Mouse (Mus musculus): ENCODE results near the gene Ppp1r14a. TPM values are rescaled to one million over a fixed set of nuclear protein-coding genes. Genes with fewer than 3 reads are reported as not detected.

The Ppp1r14a gene
- polyA plus RNA-seq (2011; ENCODE audit: insufficient read depth, insufficient read length, low replicate concordance, missing spikeins): 1.9 and 3.2 TPM in 2 replicates

DNA sequence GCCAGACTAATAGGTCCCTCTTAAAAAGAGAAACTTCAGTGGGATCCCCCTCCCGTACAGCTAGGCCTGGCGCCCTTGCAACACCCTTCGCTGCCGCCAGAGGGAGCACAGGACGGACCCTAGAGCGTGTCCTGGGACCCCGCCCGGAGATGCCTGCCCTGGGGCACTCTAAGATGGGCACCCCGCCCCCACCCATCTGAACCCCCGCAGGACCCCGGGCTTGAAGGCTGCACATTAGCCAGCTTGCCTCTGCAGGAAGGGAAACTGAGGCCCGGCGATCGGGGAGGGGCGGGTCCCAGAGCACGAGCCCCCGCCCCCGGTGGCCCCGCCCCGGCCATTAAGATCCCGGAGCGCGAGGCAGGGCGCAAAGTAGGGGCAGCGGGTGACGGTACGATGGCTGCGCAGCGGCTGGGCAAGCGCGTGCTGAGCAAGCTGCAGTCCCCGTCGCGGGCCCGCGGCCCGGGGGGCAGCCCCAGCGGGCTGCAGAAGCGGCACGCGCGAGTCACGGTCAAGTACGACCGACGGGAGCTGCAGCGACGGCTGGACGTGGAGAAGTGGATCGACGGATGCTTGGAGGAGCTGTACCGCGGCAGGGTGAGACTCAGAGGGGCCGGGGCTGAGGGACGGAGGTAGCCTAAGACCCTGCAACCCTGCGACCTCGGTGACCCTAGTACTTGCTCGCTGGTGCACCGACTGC, at the start of gene Ppp1r14a:
Gene Ppp1r14a, plus strand, starts transcription at position 367 of the 697 bp plus-strand sequence.
- Histone ChIP-seq H3K4me3 (replicated peaks; ENCODE audit: control insufficient read depth, low read depth, low read length) (peak within 1 kb of the TSS; percentile 29), H3K4me1 (ENCODE audit: control insufficient read depth, insufficient read depth, low read length) (no peaks in the 10 kb centered on the region), H3K27ac (ENCODE audit: control insufficient read depth, insufficient read depth, low read depth, low read length, poor library complexity) (no peak within 1 kb of the TSS; the same call in 1 of the 2 replicates)
- TF ChIP-seq POLR2A (IDR thresholded peaks at IDR 0.05; ENCODE audit: borderline replicate concordance, control insufficient read depth, low read depth, low read length) (0 out of 2 replicates have a peak, but pooled peaks have one; percentile 3), CTCF (IDR thresholded peaks at IDR 0.05; ENCODE audit: control insufficient read depth, insufficient read depth, low read length) (peak; percentile 75)
- WGBS: 4% methylated on average over 59 of the region's 59 CpGs

DNA sequence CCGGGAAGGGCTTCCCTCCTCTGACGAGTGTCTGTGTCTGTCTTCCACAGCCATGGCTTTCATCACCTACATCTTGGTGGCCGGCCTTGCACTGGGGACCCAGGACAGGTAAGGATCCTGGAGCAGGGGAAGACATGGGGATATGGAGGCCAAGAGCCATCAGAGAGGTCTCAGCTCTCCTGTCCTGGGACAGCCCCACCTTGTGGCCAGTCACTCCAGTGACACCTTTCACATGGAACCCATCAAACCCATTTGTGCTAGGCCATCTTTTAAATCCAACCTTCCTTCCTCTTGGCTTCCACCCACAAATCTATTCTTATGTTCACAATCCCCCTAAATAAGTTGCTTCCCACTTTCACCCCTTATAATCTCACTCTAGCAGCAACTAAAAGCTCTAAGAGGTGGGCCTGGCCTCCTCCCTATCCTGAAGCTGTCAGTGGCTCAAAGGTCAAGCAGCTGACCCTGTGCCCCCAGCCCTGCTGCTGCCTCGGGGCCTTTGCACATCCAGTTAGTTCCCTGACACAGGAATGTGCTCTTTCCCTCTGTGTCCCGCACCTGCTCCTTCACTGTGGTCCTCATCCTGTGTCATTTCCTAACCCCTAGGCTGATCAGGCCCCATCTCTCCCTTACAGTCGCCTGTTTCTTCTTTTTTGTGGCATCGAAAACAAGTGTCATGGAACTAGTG, 44.2 kb upstream of the Ppp1r14a start:
- no peak overlapping the region for H3K27ac ChIP-seq (ENCODE audit: control insufficient read depth, insufficient read depth, low read depth, low read length, poor library complexity)
- no peak overlapping the region for H3K4me3 ChIP-seq (replicated peaks; ENCODE audit: control insufficient read depth, low read depth, low read length)
- WGBS: 83% methylated on average over 7 of the region's 7 CpGs
- H3K4me1 ChIP-seq (ENCODE audit: control insufficient read depth, insufficient read depth, low read length): no peaks in the 10 kb centered on the region
- no peak for TF ChIP-seq POLR2A (IDR thresholded peaks at IDR 0.05; ENCODE audit: borderline replicate concordance, control insufficient read depth, low read depth, low read length)
- TF ChIP-seq CTCF (IDR thresholded peaks at IDR 0.05; ENCODE audit: control insufficient read depth, insufficient read depth, low read length): peak; percentile 80

DNA sequence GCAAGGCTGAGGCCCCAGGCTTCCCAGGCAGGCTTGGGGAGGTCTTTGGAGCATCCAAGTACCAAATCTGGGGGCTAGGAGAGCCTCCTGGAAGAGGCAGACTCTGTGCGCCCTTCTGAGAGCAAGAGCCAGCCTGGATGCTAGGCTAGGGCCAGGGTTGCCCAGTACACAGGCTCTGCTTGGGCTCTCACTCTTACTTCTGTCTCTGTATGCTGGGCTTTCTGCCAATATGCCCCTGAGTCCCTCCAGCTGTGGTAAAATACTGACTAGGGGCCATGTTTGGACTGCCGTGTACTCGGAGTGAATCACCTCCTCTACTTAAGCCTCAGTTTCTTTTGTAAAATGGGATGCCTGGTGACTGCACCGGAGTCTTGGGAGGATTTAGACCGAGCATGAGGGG, 43.1 kb upstream of the Ppp1r14a start:
- 83% methylated on average over 5 of the region's 5 CpGs for WGBS
- no peak overlapping the region for H3K27ac ChIP-seq (ENCODE audit: control insufficient read depth, insufficient read depth, low read depth, low read length, poor library complexity)
- H3K4me3 ChIP-seq (replicated peaks; ENCODE audit: control insufficient read depth, low read depth, low read length): no peak overlapping the region
- H3K4me1 ChIP-seq (ENCODE audit: control insufficient read depth, insufficient read depth, low read length): no peaks in the 10 kb centered on the region
- TF ChIP-seq CTCF (IDR thresholded peaks at IDR 0.05; ENCODE audit: control insufficient read depth, insufficient read depth, low read length): no peak
- TF ChIP-seq POLR2A (IDR thresholded peaks at IDR 0.05; ENCODE audit: borderline replicate concordance, control insufficient read depth, low read depth, low read length): no peak

DNA sequence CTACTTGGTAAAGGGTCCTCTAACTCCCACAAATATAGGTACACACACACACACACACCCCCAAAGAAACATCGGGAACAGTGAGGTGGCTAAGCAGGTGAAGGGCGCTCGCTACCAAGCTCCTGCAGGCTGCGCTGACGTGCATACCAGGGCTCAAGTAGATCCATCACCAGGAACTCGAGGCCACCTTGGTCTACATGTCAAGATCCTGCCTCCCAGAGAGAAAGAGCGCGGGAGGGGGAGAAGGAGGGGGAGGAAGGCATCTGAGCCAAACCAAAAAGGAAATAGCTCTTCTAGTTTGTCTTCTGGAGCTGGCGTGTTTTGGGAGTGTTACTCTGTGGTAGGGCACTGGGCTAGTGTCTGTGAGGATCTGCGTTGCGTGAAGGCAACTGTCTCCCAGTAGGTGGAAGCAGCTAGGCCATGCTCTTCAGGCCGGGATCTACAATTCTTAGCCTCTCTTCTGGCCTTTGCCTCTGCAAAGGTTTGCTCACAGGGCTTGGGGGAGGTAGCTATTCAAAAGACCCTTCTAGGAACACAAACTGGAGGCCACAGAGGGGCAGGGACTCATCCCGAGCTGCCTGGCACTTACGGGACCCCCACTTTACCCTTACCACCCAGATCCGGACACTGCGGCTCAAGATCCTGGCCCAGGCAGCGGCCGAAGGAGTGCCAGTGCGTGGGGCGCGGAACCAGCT, 42.3 kb upstream of the Ppp1r14a start:
- H3K27ac ChIP-seq (ENCODE audit: control insufficient read depth, insufficient read depth, low read depth, low read length, poor library complexity): no peak overlapping the region
- no peak overlapping the region for H3K4me3 ChIP-seq (replicated peaks; ENCODE audit: control insufficient read depth, low read depth, low read length)
- TF ChIP-seq CTCF (IDR thresholded peaks at IDR 0.05; ENCODE audit: control insufficient read depth, insufficient read depth, low read length) (no peak), POLR2A (IDR thresholded peaks at IDR 0.05; ENCODE audit: borderline replicate concordance, control insufficient read depth, low read depth, low read length) (no peak)
- WGBS: 86% methylated on average over 21 of the region's 21 CpGs
- H3K4me1 ChIP-seq (ENCODE audit: control insufficient read depth, insufficient read depth, low read length): no peaks in the 10 kb centered on the region

DNA sequence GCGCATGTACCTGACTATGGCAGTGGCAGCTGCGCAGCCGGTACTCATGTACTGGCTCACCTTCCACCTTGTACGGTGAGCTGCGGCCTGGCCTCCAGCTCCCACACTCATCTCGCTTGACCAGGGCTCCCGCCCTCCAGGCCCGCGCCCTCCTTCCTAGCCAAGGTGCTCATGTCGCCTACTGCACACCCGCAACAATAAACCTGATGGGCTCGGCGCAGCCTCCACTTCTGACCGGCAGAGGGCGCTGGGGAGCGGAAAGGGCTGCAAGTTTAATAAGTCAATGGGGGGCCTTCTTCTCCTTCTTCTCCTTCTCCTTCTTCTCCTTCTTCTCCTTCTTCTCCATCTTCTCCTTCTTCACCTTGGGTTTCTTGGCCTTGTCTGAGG, 41.8 kb upstream of the Ppp1r14a start:
- H3K4me1 ChIP-seq (ENCODE audit: control insufficient read depth, insufficient read depth, low read length): no peaks in the 10 kb centered on the region
- peak overlapping the region; percentile 14 for H3K4me3 ChIP-seq (replicated peaks; ENCODE audit: control insufficient read depth, low read depth, low read length)
- no peak overlapping the region for H3K27ac ChIP-seq (ENCODE audit: control insufficient read depth, insufficient read depth, low read depth, low read length, poor library complexity)
- TF ChIP-seq CTCF (IDR thresholded peaks at IDR 0.05; ENCODE audit: control insufficient read depth, insufficient read depth, low read length) (peak; percentile 87), POLR2A (IDR thresholded peaks at IDR 0.05; ENCODE audit: borderline replicate concordance, control insufficient read depth, low read depth, low read length) (no peak)
- WGBS: 31% methylated on average over 16 of the region's 16 CpGs

DNA sequence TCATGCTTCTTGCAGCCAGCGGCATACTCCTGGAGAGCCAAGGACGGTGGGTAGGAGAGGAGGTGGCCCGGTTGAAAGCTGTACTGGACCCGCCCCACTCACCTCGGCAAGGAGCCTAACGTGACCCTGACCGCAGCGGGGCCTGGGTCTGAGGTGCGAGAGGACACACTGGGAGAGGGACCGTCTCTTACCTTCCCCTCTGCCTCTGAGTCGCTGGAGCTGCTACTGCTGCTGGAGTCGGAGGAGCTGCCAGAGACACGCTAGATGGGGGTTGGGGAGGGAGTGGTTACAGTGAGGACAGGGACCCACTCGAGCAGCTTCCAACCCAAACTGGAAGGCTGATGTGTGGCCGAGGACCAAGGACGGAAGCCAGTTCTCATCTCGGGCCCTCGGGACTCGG, 41.4 kb upstream of the Ppp1r14a start:
- WGBS: 28% methylated on average over 19 of the region's 19 CpGs
- TF ChIP-seq CTCF (IDR thresholded peaks at IDR 0.05; ENCODE audit: control insufficient read depth, insufficient read depth, low read length): no peak
- TF ChIP-seq POLR2A (IDR thresholded peaks at IDR 0.05; ENCODE audit: borderline replicate concordance, control insufficient read depth, low read depth, low read length): no peak
- no peaks in the 10 kb centered on the region for H3K4me1 ChIP-seq (ENCODE audit: control insufficient read depth, insufficient read depth, low read length)
- H3K27ac ChIP-seq (ENCODE audit: control insufficient read depth, insufficient read depth, low read depth, low read length, poor library complexity): no peak overlapping the region
- H3K4me3 ChIP-seq (replicated peaks; ENCODE audit: control insufficient read depth, low read depth, low read length): peak overlapping the region; percentile 14

DNA sequence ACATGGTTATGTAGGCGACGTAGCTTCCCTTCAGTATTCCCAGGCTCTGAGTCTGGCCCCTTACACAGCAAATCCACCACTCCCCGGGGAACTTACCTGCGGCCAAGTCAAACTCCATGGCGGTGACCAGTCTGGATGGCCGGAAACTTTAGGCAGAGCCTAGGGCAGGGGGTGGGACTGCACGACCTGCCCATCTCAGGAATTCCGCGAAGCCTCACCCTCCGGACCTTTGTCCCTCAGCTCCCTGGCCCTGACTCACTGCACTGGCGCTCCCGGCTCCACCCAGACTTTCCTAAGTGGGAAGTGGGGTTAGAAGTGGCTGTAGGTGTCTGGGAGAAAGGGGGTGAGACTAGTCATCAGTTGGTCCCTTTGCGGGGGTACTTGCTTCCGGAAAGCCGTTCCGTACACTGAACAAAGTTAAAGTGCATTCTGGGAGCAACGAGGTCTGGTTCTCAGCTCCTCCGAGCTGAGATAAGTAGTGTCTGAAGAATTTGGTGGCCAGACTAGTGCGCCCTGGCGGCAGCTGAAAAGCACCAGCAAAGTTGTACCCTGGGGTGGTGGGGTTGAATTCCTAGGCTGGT, 40.8 kb upstream of the Ppp1r14a start, which contains the start of gene 2200002D01Rik:
Gene 2200002D01Rik, minus strand, starts transcription at position 206 of the 581 bp plus-strand sequence.
- 38% methylated on average over 20 of the region's 20 CpGs for WGBS
- no peaks in the 10 kb centered on the region for H3K4me1 ChIP-seq (ENCODE audit: control insufficient read depth, insufficient read depth, low read length)
- H3K4me3 ChIP-seq (replicated peaks; ENCODE audit: control insufficient read depth, low read depth, low read length): peak within 1 kb of the TSS; percentile 19
- TF ChIP-seq CTCF (IDR thresholded peaks at IDR 0.05; ENCODE audit: control insufficient read depth, insufficient read depth, low read length) (no peak), POLR2A (IDR thresholded peaks at IDR 0.05; ENCODE audit: borderline replicate concordance, control insufficient read depth, low read depth, low read length) (no peak)
- H3K27ac ChIP-seq (ENCODE audit: control insufficient read depth, insufficient read depth, low read depth, low read length, poor library complexity): no peak within 1 kb of the TSS; the same call in 1 of the 2 replicates

All from bone marrow, adult 2 months (tissue).